Mouse (Mus musculus): ENCODE data around the gene Olfr39. TPM values are rescaled to one million over a fixed set of nuclear protein-coding genes. Genes with fewer than 3 reads are reported as not detected.

The Olfr39 gene
- polyA plus RNA-seq, 1 experiment = not detected

- no peak for TF ChIP-seq MAX (IDR thresholded peaks at IDR 0.05; ENCODE audit: low read depth)
- no peak for TF ChIP-seq SRF (IDR thresholded peaks at IDR 0.05; ENCODE audit: control insufficient read depth, insufficient read length, low read depth)
- no peak for TF ChIP-seq MYOG (IDR thresholded peaks at IDR 0.05; ENCODE audit: control insufficient read depth in 1 of 3, insufficient read depth in 1 of 3, insufficient read length in 2 of 3, low read depth in 2 of 3)
- Histone ChIP-seq H3K36me3 (ENCODE audit: control insufficient read depth, insufficient read depth) (no peaks in the 10 kb centered on the region), H3K27me3 (ENCODE audit: control insufficient read depth, insufficient read depth, insufficient read length) (no peaks in the 10 kb centered on the region), H3K79me2 (ENCODE audit: control insufficient read depth, insufficient read depth) (no peaks in the 10 kb centered on the region), H3K4me3 (no peak within 1 kb of the TSS), H3ac (ENCODE audit: control insufficient read depth, insufficient read length) (no peak within 1 kb of the TSS), H3K4me2 (ENCODE audit: low read depth) (no peak within 1 kb of the TSS)
Observed at GRCm38 (mm10) chr9:20335994-20336393, 53.8 kb downstream of the Olfr39 start, which contains the start of gene Olfr18. Gene Olfr18, minus strand, starts transcription at chr9:20336094.

Other genes with a start within 250 kb of the Olfr39 start
- not detected for gene Olfr867, start 224.8 kb upstream of the Olfr39 start, polyA plus RNA-seq (2012; fragmentation: generic; extraction: Trizol)
- not detected for gene Olfr868, start 183.7 kb upstream of the Olfr39 start, polyA plus RNA-seq (2012; fragmentation: generic; extraction: Trizol)
- gene Olfr869, start 153.3 kb upstream of the Olfr39 start, polyA plus RNA-seq (2012; fragmentation: generic; extraction: Trizol) = not detected
- gene Olfr870, start 108.3 kb upstream of the Olfr39 start, polyA plus RNA-seq (2012; fragmentation: generic; extraction: Trizol) = not detected
- gene Olfr871, start 70.1 kb upstream of the Olfr39 start, polyA plus RNA-seq (2012; fragmentation: generic; extraction: Trizol) = not detected
- not detected for gene Olfr872, start 45.2 kb upstream of the Olfr39 start, polyA plus RNA-seq (2012; fragmentation: generic; extraction: Trizol)
- not detected for gene Olfr873, start 16.2 kb downstream of the Olfr39 start, polyA plus RNA-seq (2012; fragmentation: generic; extraction: Trizol)
- not detected for gene Olfr18, start 53.7 kb downstream of the Olfr39 start, polyA plus RNA-seq (2012; fragmentation: generic; extraction: Trizol)
- 18.4 TPM for gene Zfp560, start 102.8 kb downstream of the Olfr39 start, polyA plus RNA-seq (2012; fragmentation: generic; extraction: Trizol)
- 2.0 TPM for gene Zfp26, start 177.8 kb downstream of the Olfr39 start, polyA plus RNA-seq (2012; fragmentation: generic; extraction: Trizol)
- gene Zfp426, start 210.4 kb downstream of the Olfr39 start, polyA plus RNA-seq (2012; fragmentation: generic; extraction: Trizol) = 5.5 TPM
- 5.8 TPM for gene Zfp266, start 239.1 kb downstream of the Olfr39 start, polyA plus RNA-seq (2012; fragmentation: generic; extraction: Trizol)